Mouse (Mus musculus) ES-Bruce4 (cell line): ENCODE measurements around the gene Wdr27.
"Not testable (repeated sequence)": the region's sequence is repeated elsewhere in the genome, so short reads cannot be mapped to it uniquely, and the experiment has no call there.

Source experiments
- CTCF ChIP-seq: IDR thresholded peaks from one replicate; pipeline ENCODE4 v1.8.1; 2011; ENCODE audit warnings: low read depth, low read length
- POLR2A ChIP-seq: IDR thresholded peaks from one replicate; pipeline ENCODE4 v1.8.1; 2011; ENCODE audit warnings: low read length; ENCODE audit not compliant: insufficient read depth

DNA sequence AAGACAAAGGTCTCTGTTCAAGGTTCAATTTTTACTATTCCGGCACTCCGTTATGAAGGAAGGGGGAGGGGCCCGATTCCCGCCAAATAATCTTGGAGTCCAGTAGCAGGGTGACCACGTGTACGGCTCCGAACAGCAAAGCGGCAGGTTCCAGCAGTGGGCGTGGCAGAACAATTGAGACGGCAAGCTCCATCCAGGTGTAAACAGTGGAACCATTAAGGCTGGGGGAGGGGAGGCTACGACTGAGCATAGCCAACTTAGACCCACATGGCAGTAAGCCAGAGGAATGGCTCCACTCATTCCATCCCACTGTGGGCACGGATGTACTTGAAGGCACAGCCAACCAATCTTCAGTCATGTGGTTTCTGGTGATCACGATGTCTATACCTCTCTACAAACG, 7.7 kb downstream of the Wdr27 start:
- TF ChIP-seq CTCF, POLR2A: not testable (repeated sequence)
